Mouse (Mus musculus) myocyte (in vitro differentiated cells): Measurements from ENCODE around the gene Wdr11.

Source experiments
- MAX ChIP-seq: IDR thresholded peaks from one replicate; pipeline ENCODE4 v1.6.1; 2011; ENCODE audit warnings: low read depth, mild to moderate bottlenecking, control low read depth
- MYOD1 ChIP-seq, 3 experiments: IDR thresholded peaks; one replicate each; pipeline ENCODE4 v1.6.1; 2011; ENCODE audit warnings: control low read depth in 2 of 3, low read depth in 2 of 3, mild to moderate bottlenecking in 2 of 3, moderate library complexity in 1 of 3; ENCODE audit not compliant: insufficient read length in 2 of 3, control insufficient read depth in 1 of 3
- MYOG ChIP-seq, 3 experiments: IDR thresholded peaks; one replicate each; pipeline ENCODE4 v1.6.1; 2011; ENCODE audit warnings: control low read depth in 2 of 3, low read depth in 2 of 3, mild to moderate bottlenecking in 2 of 3; ENCODE audit not compliant: insufficient read length in 2 of 3, control insufficient read depth in 1 of 3, insufficient read depth in 1 of 3
- POLR2A ChIP-seq: IDR thresholded peaks from one replicate; pipeline ENCODE4 v1.6.1; 2011; ENCODE audit warnings: low read depth, mild to moderate bottlenecking, control low read depth, moderate library complexity; ENCODE audit not compliant: insufficient read length
- POLR2AphosphoS2 ChIP-seq: IDR thresholded peaks from one replicate; pipeline ENCODE4 v1.6.1; 2011; ENCODE audit warnings: low read depth, control low read depth; ENCODE audit not compliant: insufficient read length
- SRF ChIP-seq: IDR thresholded peaks from one replicate; pipeline ENCODE4 v1.6.1; 2011; ENCODE audit warnings: low read depth; ENCODE audit not compliant: control insufficient read depth, insufficient read length
- TCF12 ChIP-seq: IDR thresholded peaks from one replicate; pipeline ENCODE4 v1.6.1; 2011; ENCODE audit warnings: mild to moderate bottlenecking, control low read depth; ENCODE audit not compliant: poor library complexity, insufficient read depth, severe bottlenecking
- USF1 ChIP-seq: IDR thresholded peaks from one replicate; pipeline ENCODE4 v1.6.1; 2011; ENCODE audit warnings: low read depth, mild to moderate bottlenecking, control low read depth, moderate library complexity

GRCm38 (mm10) chr7:129659755-129660154 lies 68.1 kb downstream of the Wdr11 start:
- TF ChIP-seq SRF = no peak
- no peak for TF ChIP-seq POLR2A
- TF ChIP-seq MYOD1 (IDR thresholded peaks at IDR 0.05; ENCODE audit: control insufficient read depth in 1 of 3, insufficient read length in 2 of 3, low read depth in 2 of 3) = no peak
- TF ChIP-seq MYOG (IDR thresholded peaks at IDR 0.05; ENCODE audit: control insufficient read depth in 1 of 3, insufficient read depth in 1 of 3, insufficient read length in 2 of 3, low read depth in 2 of 3) = no peak
- no peak for TF ChIP-seq POLR2AphosphoS2
- no peak for TF ChIP-seq TCF12
- no peak for TF ChIP-seq USF1
- no peak for TF ChIP-seq MAX
